Comparison of ENCODE assay signal across 44 mouse cellular contexts in the genomic region with DNA sequence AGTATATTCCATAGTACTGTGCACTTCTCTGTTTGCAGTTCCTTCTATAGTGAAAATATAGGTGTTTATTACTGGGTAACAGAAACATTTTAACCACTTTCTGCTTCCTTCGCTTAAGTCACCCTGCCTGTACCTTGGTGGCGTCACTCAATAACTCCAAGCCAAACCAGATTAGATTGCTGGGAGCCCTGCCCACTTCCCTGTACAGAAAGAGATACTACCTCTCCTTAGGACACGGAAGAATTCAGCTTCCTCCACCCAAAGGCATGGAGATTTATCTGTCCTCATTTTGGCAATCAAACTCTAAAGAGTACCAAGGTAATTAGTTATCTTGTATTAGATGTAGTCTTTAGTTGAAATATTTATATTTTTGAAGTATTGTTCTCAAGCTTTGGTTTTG. TPM values are rescaled to one million over a fixed set of nuclear protein-coding genes. Genes with fewer than 3 reads are reported as not detected.
"Had no signal": no experiment of that assay in that cellular context is flagged by ENCODE, and none has a peak within 500 bp of the region (broad histone marks: within the 10 kb centered on the region; RNA-seq: fewer than 3 reads in every experiment).

No protein-coding gene starts in this region.

- H3K9me3 ChIP-seq: limb, embryonic 10.5 days; limb, embryonic 12.5 days; limb, embryonic 13.5 days; limb, embryonic 15.5 days; liver, embryonic 12.5 days; liver, embryonic 13.5 days; liver, embryonic 15.5 days; lung, embryonic 15.5 days; megakaryocyte, embryonic 14.5 days; midbrain, embryonic 10.5 days; midbrain, embryonic 12.5 days; midbrain, embryonic 13.5 days; midbrain, embryonic 15.5 days; neural tube, embryonic 12.5 days had no signal

- H3K27me3 ChIP-seq: limb, embryonic 12.5 days; liver, embryonic 13.5 days; lung, embryonic 15.5 days; midbrain, embryonic 13.5 days; midbrain, embryonic 15.5 days; neural tube, embryonic 12.5 days had no signal

- H3K27ac ChIP-seq: limb, embryonic 10.5 days; limb, embryonic 12.5 days; limb, embryonic 13.5 days; limb, embryonic 15.5 days; liver, embryonic 12.5 days; liver, embryonic 13.5 days; liver, embryonic 14.5 days; liver, embryonic 15.5 days; lung, embryonic 15.5 days; macrophage; midbrain, embryonic 10.5 days; midbrain, embryonic 12.5 days; midbrain, embryonic 13.5 days; midbrain, embryonic 15.5 days; neural tube, embryonic 12.5 days had no signal

- H3K9ac ChIP-seq: limb, embryonic 12.5 days; limb, embryonic 13.5 days; limb, embryonic 15.5 days; liver, embryonic 12.5 days; liver, embryonic 13.5 days; liver, embryonic 14.5 days; liver, embryonic 15.5 days; liver, postnatal 0 days; lung, embryonic 14.5 days; lung, embryonic 15.5 days; midbrain, embryonic 12.5 days; midbrain, embryonic 13.5 days; midbrain, embryonic 15.5 days; neural tube, embryonic 12.5 days had no signal

- H3K4me3 ChIP-seq: limb, embryonic 10.5 days; limb, embryonic 12.5 days; limb, embryonic 13.5 days; limb, embryonic 15.5 days; liver, embryonic 12.5 days; liver, embryonic 13.5 days; liver, embryonic 15.5 days; lung, embryonic 15.5 days; megakaryocyte, embryonic 14.5 days; midbrain, embryonic 10.5 days; midbrain, embryonic 12.5 days; midbrain, embryonic 13.5 days; midbrain, embryonic 15.5 days; myocyte; neural tube, embryonic 12.5 days had no signal

- ATAC-seq: liver, embryonic 12.5 days; liver, postnatal 0 days; lung, postnatal 0 days; midbrain, embryonic 13.5 days; midbrain, embryonic 15.5 days; midbrain, embryonic 16.5 days had no signal

- DNase-seq: left cerebral cortex, postnatal 4 days; liver; liver, embryonic 13.5 days; liver, postnatal 0 days; lung, adult 18-20 months; lung, adult 2 months; lung, embryonic 14.5 days; lung, postnatal 10 days; lung, postnatal 14 days; lung, postnatal 36 days; lung, postnatal 4 days; midbrain, embryonic 14.5 days had no signal

- H3K4me2 ChIP-seq: limb, embryonic 12.5 days; limb, embryonic 13.5 days; limb, embryonic 15.5 days; liver, embryonic 11.5 days; liver, embryonic 12.5 days; liver, embryonic 13.5 days; liver, embryonic 15.5 days; lung, embryonic 14.5 days; lung, embryonic 15.5 days; midbrain, embryonic 11.5 days; midbrain, embryonic 12.5 days; midbrain, embryonic 13.5 days; midbrain, embryonic 15.5 days; neural tube, embryonic 12.5 days had no signal

- H3K36me3 ChIP-seq: limb, embryonic 10.5 days; limb, embryonic 12.5 days; limb, embryonic 13.5 days; limb, embryonic 15.5 days; liver, embryonic 12.5 days; liver, embryonic 13.5 days; liver, embryonic 15.5 days; lung, embryonic 15.5 days; midbrain, embryonic 10.5 days; midbrain, embryonic 12.5 days; midbrain, embryonic 13.5 days; midbrain, embryonic 15.5 days; neural tube, embryonic 12.5 days had no signal

RNA-seq across cellular contexts. Expression of gene Ctxn2, which starts 9.7 kb away (rescaled TPM):
- total RNA-seq: liver, adult 2 months; megakaryocyte progenitor cell, adult 5-6 weeks; megakaryocyte, adult 5-6 weeks; megakaryocyte-erythroid progenitor cell, adult 5-6 weeks; monocyte, adult 5-6 weeks had no signal
- polyA plus RNA-seq: limb, embryonic 10.5 days; limb, embryonic 11.5 days; limb, embryonic 12.5 days; limb, embryonic 13.5 days; limb, embryonic 14.5 days; limb, embryonic 15.5 days; liver, adult 2 months; liver, embryonic 11.5 days; liver, embryonic 12.5 days; liver, embryonic 13.5 days; liver, embryonic 14.5 days; liver, embryonic 15.5 days; liver, embryonic 16.5 days; liver, postnatal 0 days; lung, adult 2 months; lung, embryonic 14.5 days; lung, embryonic 15.5 days; lung, embryonic 16.5 days; lung, postnatal 0 days; macrophage; midbrain, embryonic 10.5 days; myocyte; neural tube, embryonic 11.5 days had no signal

RNA-seq across cellular contexts. Expression of gene Slc12a1, which starts 25.5 kb away (rescaled TPM):
- total RNA-seq: left cerebral cortex, postnatal 25 days; left cerebral cortex, postnatal 36 days; liver, adult 2 months; megakaryocyte progenitor cell, adult 5-6 weeks; megakaryocyte, adult 5-6 weeks; monocyte, adult 5-6 weeks had no signal
- polyA plus RNA-seq: limb, embryonic 10.5 days; limb, embryonic 11.5 days; limb, embryonic 12.5 days; limb, embryonic 13.5 days; limb, embryonic 15.5 days; liver, adult 2 months; liver, embryonic 11.5 days; liver, embryonic 12.5 days; liver, embryonic 13.5 days; liver, embryonic 14.5 days; liver, embryonic 15.5 days; liver, postnatal 0 days; lung, embryonic 14.5 days; lung, embryonic 15.5 days; macrophage; midbrain, embryonic 10.5 days; midbrain, embryonic 12.5 days; midbrain, embryonic 13.5 days; midbrain, embryonic 14.5 days; midbrain, embryonic 15.5 days had no signal

RNA-seq across cellular contexts. Expression of gene Slc24a5, which starts 58.9 kb away (rescaled TPM):
- total RNA-seq: left cerebral cortex, postnatal 36 days; left cerebral cortex, postnatal 4 days; megakaryocyte, adult 5-6 weeks had no signal
